In the genomic region with DNA sequence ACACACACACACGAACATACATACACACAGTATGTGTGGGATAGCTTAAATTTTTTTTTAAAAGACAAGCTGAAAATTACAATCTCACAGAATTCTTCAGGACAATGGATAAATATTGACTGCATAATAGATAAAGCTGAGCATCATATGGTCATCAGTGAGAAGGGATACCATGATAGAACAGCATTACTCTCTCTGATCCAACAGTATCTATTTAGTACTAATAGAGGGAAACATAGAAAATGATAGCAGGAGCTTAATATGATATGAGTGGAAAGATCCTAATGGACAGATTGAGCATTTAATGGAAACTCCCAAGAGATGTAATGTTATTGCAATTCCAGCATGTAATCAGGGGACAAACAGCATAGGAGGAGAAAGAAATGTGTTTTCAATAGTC, we compare ENCODE assay signal across 15 mouse cellular contexts.
"Had no signal": no experiment of that assay in that cellular context is flagged by ENCODE, and none has a peak within 500 bp of the region (broad histone marks: within the 10 kb centered on the region; RNA-seq: fewer than 3 reads in every experiment).

No protein-coding gene starts in this region.

- H3K27me3 ChIP-seq: neural tube, embryonic 12.5 days; stomach, embryonic 15.5 days had no signal

- H3K4me2 ChIP-seq: neural tube, embryonic 12.5 days; stomach, embryonic 15.5 days had no signal

- H3K9ac ChIP-seq: neural tube, embryonic 12.5 days; stomach, embryonic 15.5 days had no signal

- DNase-seq: retina, postnatal 1 day; right cerebral cortex, adult 18-20 months; right cerebral cortex, postnatal 14 days; right cerebral cortex, postnatal 25 days; right cerebral cortex, postnatal 4 days; spleen, adult 18-20 months; thymus, adult 18-20 months; thymus, adult 2 months; thymus, postnatal 14 days; thymus, postnatal 25 days; thymus, postnatal 36 days; thymus, postnatal 4 days had no signal

- H3K36me3 ChIP-seq: neural tube, embryonic 12.5 days; stomach, embryonic 15.5 days had no signal

- H3K27ac ChIP-seq: neural tube, embryonic 12.5 days; stomach, embryonic 15.5 days; stomach, postnatal 0 days had no signal

- H3K9me3 ChIP-seq: neural tube, embryonic 12.5 days; stomach, embryonic 15.5 days had no signal

- H3K4me3 ChIP-seq: neural tube, embryonic 12.5 days; stomach, embryonic 15.5 days had no signal

- H3K4me1 ChIP-seq: neural tube, embryonic 12.5 days; stomach, embryonic 15.5 days had no signal
